Mouse (Mus musculus): ENCODE data around the gene Grm8. TPM values are rescaled to one million over a fixed set of nuclear protein-coding genes. Genes with fewer than 3 reads are reported as not detected.

Gene Grm8
- total and polyA plus RNA-seq, 3 experiments: 0.38 TPM; not detected in 2

DNA sequence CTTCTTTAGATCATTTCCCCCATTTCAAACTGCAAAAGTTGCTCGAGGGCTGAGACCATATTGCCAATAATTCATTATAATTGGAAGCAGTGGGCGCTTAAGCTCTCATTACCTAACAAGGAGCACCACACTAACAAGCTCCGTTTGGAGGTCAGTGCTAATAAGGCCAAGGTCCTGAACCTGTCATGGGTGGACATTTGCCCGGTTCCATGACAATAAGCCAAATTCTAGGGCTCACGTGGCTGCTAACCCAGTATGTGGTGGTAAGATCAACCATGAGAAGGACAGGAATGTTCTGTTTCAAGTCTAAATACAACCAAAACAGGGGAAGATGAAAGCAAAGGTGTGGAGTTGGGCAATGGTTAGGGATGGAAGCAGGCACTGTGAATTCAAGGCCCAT lies 322.2 kb downstream of the Grm8 start:
- ATAC-seq (ENCODE audit: extremely low read depth, insufficient number of reproducible peaks, low FRiP score, poor library complexity, severe bottlenecking) (no peak), DNase-seq (ENCODE audit: low spot score) (no peak)
- no peak overlapping the region for H3K4me3 ChIP-seq (ENCODE audit: low read depth, low read length)
- peaks cover 9% of the 10 kb centered on the region for H3K27me3 ChIP-seq (ENCODE audit: insufficient read depth, low read length)
- no peaks in the 10 kb centered on the region for H3K4me1 ChIP-seq (ENCODE audit: insufficient read depth, low read depth, low read length)
- H3K9me3 ChIP-seq (replicated peaks): no peaks in the 10 kb centered on the region
- H3K36me3 ChIP-seq (replicated peaks): no peaks in the 10 kb centered on the region
- TF ChIP-seq CTCF (IDR thresholded peaks at IDR 0.05; ENCODE audit: low read depth, low read length): no peak
- no peak for TF ChIP-seq GATA1 (IDR thresholded peaks at IDR 0.05; ENCODE audit: borderline replicate concordance, low read length)
- no peak for TF ChIP-seq GATA2 (IDR thresholded peaks at IDR 0.05; ENCODE audit: borderline replicate concordance, low read depth, low read length)

DNA sequence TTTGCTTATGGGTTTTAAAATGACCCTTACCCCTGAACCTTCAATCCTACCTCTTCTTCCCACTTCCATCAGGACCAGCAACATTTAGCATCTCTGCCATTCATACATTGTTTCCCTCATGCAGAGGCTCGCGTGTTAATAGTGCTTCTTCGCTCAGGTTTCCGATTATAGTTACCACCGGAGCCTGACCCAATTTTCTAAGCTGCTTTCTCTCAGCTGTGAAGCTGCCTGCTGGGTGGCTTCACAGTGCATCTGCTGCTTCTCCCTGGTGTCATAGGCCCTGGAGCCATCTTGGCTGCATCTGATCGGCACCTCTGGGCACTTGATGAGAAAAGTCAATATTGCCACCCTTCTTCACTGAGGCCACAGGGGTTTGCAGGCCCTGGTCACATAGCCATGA lies 325.0 kb downstream of the Grm8 start:
- Histone ChIP-seq H3K9me3 (replicated peaks) (no peaks in the 10 kb centered on the region), H3K4me3 (ENCODE audit: low read depth, low read length) (no peak overlapping the region), H3K4me1 (ENCODE audit: insufficient read depth, low read depth, low read length) (no peaks in the 10 kb centered on the region), H3K36me3 (replicated peaks) (no peaks in the 10 kb centered on the region), H3K27me3 (ENCODE audit: insufficient read depth, low read length) (peaks cover 7% of the 10 kb centered on the region)
- DNase-seq (ENCODE audit: low spot score) (no peak), ATAC-seq (ENCODE audit: extremely low read depth, insufficient number of reproducible peaks, low FRiP score, poor library complexity, severe bottlenecking) (no peak)
- TF ChIP-seq POLR2AphosphoS5 (IDR thresholded peaks at IDR 0.05; ENCODE audit: insufficient replicate concordance, low read depth, low read length): no peak

DNA sequence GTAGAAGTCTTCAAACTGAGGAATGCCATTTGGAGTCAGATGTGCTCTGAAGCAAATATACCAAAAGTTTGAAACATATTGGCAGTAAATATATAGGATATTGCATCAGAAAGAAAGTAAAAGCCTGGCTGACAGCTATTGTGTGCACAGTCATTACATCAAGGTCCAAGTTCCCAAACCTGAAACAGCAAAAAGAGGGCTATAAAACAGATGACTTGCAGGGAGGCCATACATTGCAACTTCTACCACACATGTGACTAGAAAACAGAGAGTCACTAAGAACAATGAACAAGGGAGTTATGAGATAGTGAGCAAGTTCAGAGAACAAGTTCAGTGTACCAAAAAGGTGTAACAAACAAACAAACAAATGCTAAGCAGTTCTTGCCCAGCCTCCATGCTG lies 328.2 kb downstream of the Grm8 start:
- no peak for DNase-seq (ENCODE audit: low spot score)
- H3K9me3 ChIP-seq (replicated peaks): no peaks in the 10 kb centered on the region
- TF ChIP-seq POLR2AphosphoS5 (IDR thresholded peaks at IDR 0.05; ENCODE audit: insufficient replicate concordance, low read depth, low read length) (no peak), GATA1 (IDR thresholded peaks at IDR 0.05; ENCODE audit: borderline replicate concordance, low read length) (no peak), TAL1 (conservative IDR thresholded peaks at IDR 0.05; ENCODE audit: low read depth, low read length) (no peak), GATA2 (IDR thresholded peaks at IDR 0.05; ENCODE audit: borderline replicate concordance, low read depth, low read length) (no peak), CTCF (IDR thresholded peaks at IDR 0.05; ENCODE audit: low read depth, low read length) (no peak)
- no peak overlapping the region for H3K4me3 ChIP-seq (ENCODE audit: low read depth, low read length)
- ATAC-seq (ENCODE audit: extremely low read depth, insufficient number of reproducible peaks, low FRiP score, poor library complexity, severe bottlenecking): no peak
- H3K4me1 ChIP-seq (ENCODE audit: insufficient read depth, low read depth, low read length): no peaks in the 10 kb centered on the region
- H3K36me3 ChIP-seq (replicated peaks): no peaks in the 10 kb centered on the region
- peaks cover 13% of the 10 kb centered on the region for H3K27me3 ChIP-seq (ENCODE audit: insufficient read depth, low read length)

DNA sequence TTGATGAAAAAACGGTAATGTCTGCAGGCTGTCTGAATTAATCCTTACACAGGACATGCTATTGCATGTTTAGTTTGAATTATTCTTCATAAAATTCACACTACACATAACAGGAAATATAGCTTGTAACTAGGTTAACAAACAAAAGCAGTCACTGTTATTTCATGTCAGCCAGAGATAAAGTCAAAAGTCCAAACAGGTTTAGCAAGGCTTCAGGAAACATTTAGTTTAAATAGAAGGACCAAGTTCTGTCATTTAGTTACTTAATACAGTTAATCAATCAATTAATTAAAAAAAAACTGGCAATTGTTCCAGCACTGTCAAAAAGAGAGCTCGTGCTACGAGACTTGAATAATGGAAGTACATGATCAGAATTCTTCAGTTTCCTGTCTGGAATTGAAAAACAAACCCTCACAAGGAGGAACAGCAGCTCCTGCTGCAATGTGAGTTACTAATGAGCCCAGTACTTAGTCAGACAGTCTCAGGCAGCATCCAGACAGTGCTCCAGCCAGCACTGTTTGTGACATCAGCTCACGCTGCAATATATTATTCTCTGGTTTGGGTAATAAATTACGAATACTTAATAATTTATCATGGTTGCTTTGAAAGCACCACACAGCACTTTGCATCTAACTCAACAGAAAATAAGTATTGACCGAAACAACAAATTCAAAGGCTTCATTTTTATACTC lies 334.0 kb downstream of the Grm8 start:
- Histone ChIP-seq H3K4me1 (ENCODE audit: insufficient read depth, low read depth, low read length) (no peaks in the 10 kb centered on the region), H3K27me3 (ENCODE audit: insufficient read depth, low read length) (peaks cover 11% of the 10 kb centered on the region), H3K4me3 (ENCODE audit: low read depth, low read length) (no peak overlapping the region), H3K9me3 (replicated peaks) (no peaks in the 10 kb centered on the region), H3K36me3 (replicated peaks) (no peaks in the 10 kb centered on the region)
- no peak for TF ChIP-seq CTCF (IDR thresholded peaks at IDR 0.05; ENCODE audit: low read depth, low read length)
- TF ChIP-seq TAL1 (conservative IDR thresholded peaks at IDR 0.05; ENCODE audit: low read depth, low read length): no peak
- no peak for TF ChIP-seq POLR2AphosphoS5 (IDR thresholded peaks at IDR 0.05; ENCODE audit: insufficient replicate concordance, low read depth, low read length)
- no peak for TF ChIP-seq GATA2 (IDR thresholded peaks at IDR 0.05; ENCODE audit: borderline replicate concordance, low read depth, low read length)
- no peak for TF ChIP-seq GATA1 (IDR thresholded peaks at IDR 0.05; ENCODE audit: borderline replicate concordance, low read length)
- ATAC-seq (ENCODE audit: extremely low read depth, insufficient number of reproducible peaks, low FRiP score, poor library complexity, severe bottlenecking) (no peak), DNase-seq (ENCODE audit: low spot score) (no peak)

DNA sequence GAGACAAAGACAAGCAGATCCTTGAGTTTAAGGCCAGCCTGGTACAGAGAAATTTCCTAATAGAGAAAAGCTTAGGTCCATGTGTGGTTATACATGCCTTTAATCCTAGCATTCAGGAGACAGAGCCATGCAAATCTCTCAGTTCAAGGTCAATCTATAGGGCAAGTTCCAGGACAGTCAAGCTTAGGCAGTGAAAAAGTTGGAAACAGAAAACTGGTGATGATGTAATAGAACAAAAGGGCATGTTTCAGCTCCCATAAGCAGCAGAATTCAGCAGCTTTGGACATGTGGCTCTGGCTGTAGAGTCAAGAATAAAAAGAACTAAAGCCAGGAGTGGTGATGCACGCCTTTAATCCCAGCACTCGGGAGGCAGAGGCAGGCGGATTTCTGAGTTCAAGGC lies 336.2 kb downstream of the Grm8 start:
- Histone ChIP-seq H3K27me3 (ENCODE audit: insufficient read depth, low read length) (peaks cover 4% of the 10 kb centered on the region; the same call in 1 of the 2 replicates), H3K36me3 (replicated peaks) (no peaks in the 10 kb centered on the region), H3K4me1 (ENCODE audit: insufficient read depth, low read depth, low read length) (no peaks in the 10 kb centered on the region), H3K4me3 (ENCODE audit: low read depth, low read length) (no peak overlapping the region), H3K9me3 (replicated peaks) (no peaks in the 10 kb centered on the region)
- ATAC-seq (ENCODE audit: extremely low read depth, insufficient number of reproducible peaks, low FRiP score, poor library complexity, severe bottlenecking) (no peak), DNase-seq (ENCODE audit: low spot score) (no peak)
- TF ChIP-seq GATA1 (IDR thresholded peaks at IDR 0.05; ENCODE audit: borderline replicate concordance, low read length): no peak
- TF ChIP-seq POLR2AphosphoS5 (IDR thresholded peaks at IDR 0.05; ENCODE audit: insufficient replicate concordance, low read depth, low read length): no peak
- no peak for TF ChIP-seq CTCF (IDR thresholded peaks at IDR 0.05; ENCODE audit: low read depth, low read length)
- no peak for TF ChIP-seq TAL1 (conservative IDR thresholded peaks at IDR 0.05; ENCODE audit: low read depth, low read length)
- TF ChIP-seq GATA2 (IDR thresholded peaks at IDR 0.05; ENCODE audit: borderline replicate concordance, low read depth, low read length): no peak

DNA sequence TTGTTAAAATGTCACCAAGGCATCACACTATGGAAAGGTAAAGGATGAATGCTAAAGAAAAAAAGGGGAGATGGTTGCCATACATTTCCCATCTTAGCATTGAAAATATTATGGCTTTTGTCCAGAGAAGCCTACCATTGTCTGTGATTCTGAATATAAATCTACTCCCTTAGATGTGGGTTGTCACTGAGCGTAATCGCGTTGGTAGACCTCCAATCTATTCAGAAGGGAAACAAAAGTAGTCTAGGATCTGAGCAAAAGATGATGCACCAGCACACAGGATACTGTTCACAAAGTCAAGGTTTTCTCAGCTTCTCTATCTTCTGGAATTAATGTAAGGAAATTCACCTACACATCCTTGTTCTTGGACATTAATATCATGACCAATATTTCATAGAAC lies 345.4 kb downstream of the Grm8 start:
- H3K4me1 ChIP-seq (ENCODE audit: insufficient read depth, low read depth, low read length): no peaks in the 10 kb centered on the region
- H3K9me3 ChIP-seq (replicated peaks): no peaks in the 10 kb centered on the region
- H3K4me3 ChIP-seq (ENCODE audit: low read depth, low read length): no peak overlapping the region
- TF ChIP-seq CTCF (IDR thresholded peaks at IDR 0.05; ENCODE audit: low read depth, low read length) (no peak), TAL1 (conservative IDR thresholded peaks at IDR 0.05; ENCODE audit: low read depth, low read length) (no peak), GATA1 (IDR thresholded peaks at IDR 0.05; ENCODE audit: borderline replicate concordance, low read length) (no peak), POLR2AphosphoS5 (IDR thresholded peaks at IDR 0.05; ENCODE audit: insufficient replicate concordance, low read depth, low read length) (no peak), GATA2 (IDR thresholded peaks at IDR 0.05; ENCODE audit: borderline replicate concordance, low read depth, low read length) (no peak)
- H3K27me3 ChIP-seq (ENCODE audit: insufficient read depth, low read length): no peaks in the 10 kb centered on the region; the same call in 1 of the 2 replicates
- DNase-seq (ENCODE audit: low spot score) (no peak), ATAC-seq (ENCODE audit: extremely low read depth, insufficient number of reproducible peaks, low FRiP score, poor library complexity, severe bottlenecking) (no peak)
- H3K36me3 ChIP-seq (replicated peaks): no peaks in the 10 kb centered on the region
